Mouse (Mus musculus): ENCODE results near the gene Tcf12.

The Tcf12 gene

DNA sequence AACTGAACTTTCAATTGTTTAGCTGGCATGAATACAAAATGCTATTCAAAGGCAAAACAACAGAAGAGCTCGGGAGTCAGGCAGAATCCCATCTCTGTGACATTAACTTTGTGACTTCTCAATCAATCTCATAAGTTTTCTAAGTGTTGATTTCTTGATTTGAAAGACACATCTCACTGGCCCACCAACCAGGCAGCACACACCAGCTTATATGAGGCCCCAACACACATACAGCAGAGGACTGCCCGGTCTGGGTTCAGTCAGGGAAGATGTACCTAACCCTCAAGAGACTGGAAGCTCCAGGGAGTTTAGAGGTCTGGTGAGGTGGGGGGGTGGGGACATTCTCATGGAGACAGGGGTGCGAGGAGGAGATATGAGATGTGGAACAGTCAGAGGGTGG, 132.8 kb downstream of the Tcf12 start:
- no peak for DNase-seq

DNA sequence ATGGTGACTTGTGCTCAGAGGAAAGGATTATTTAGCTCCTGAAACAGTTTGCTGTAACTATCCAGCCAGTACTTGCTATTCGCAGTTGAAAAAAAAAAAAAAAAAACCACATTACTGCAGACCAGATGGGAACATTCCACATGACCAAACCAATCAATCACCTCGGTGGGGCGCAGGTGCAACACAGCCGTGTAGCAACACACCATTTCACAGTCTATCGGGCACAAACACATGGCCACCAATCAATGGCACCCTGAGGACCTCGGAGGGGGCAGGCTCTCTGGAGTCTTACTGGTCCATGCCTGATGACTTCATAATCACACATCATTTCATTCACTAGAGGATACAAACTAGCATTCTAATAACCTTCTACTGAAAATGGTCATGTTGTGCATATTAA, 135.6 kb downstream of the Tcf12 start:
- DNase-seq = peak; percentile 6

DNA sequence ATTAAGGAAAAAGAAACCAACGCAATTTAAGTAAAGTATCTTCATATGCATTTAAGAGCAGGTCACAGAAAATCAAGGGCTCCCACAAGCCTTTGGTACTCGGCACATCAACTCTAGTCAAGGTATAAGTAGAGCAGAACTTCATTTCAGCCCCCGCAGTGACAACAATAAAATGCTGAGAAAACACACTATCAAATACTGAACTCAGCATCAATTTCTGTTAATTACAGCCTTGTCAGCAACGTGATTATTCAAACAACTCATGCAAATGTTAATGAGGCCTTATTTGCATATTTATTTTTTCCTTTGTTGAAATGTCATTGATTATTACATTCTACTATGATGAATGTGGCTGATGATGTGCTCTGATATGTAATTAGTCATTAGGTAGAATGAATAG, 136.5 kb downstream of the Tcf12 start:
- DNase-seq = no peak

DNA sequence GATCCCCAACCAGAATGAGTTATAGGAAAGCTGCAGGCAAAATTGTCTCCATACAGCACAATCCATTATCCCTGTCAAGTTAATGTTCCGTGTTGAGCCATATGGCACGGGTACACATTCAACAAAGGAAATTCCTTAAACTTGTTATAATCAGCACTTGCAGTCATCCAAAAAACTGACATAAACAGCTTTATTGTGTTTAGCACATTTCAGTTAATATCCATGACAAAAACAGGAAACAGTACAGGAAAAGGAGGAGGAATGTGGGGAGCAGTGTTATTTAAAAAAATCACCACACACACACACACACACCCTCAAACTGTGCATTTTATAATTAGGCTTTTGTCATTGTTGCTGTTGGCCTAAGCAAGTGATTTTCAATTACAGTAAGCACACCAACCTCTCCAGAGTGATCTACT, 137.1 kb downstream of the Tcf12 start:
- DNase-seq = no peak

DNA sequence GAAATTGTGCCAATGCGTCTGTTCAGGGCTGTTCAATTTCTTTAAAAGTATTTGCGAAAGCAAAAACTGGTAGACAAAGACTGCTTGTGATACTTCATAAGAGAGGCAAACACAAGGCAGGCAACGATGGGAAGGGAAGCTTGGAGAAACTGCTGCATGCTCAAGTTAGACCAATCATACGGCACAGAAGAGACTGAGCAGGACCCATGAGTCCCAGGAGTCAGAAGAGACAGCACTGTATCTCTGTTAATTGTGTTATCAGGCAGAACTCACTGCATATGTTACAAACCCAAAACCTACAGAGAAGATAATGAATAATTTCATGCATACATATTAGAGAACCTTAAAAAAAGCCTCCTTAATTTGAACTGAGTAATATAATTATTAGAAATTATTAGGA, 147.6 kb downstream of the Tcf12 start:
- no peak for DNase-seq

DNA sequence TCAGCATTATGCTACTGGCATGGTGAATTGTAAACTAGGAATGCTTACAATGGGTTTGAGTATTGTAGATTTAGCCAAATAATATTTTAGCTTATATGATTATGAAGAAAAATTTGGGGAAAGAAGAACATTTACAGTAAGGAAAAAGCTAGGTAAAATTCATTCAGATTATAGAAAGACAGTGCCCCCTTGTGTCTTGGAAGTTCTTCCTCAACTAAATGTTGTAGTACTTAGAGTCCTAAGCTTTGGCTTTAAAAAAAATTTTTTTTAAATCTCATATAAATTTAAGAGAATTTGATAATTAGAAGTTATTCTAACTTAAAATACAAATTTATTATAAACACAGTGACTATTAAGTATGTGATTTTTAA, 151.7 kb downstream of the Tcf12 start:
- no peak for DNase-seq

DNA sequence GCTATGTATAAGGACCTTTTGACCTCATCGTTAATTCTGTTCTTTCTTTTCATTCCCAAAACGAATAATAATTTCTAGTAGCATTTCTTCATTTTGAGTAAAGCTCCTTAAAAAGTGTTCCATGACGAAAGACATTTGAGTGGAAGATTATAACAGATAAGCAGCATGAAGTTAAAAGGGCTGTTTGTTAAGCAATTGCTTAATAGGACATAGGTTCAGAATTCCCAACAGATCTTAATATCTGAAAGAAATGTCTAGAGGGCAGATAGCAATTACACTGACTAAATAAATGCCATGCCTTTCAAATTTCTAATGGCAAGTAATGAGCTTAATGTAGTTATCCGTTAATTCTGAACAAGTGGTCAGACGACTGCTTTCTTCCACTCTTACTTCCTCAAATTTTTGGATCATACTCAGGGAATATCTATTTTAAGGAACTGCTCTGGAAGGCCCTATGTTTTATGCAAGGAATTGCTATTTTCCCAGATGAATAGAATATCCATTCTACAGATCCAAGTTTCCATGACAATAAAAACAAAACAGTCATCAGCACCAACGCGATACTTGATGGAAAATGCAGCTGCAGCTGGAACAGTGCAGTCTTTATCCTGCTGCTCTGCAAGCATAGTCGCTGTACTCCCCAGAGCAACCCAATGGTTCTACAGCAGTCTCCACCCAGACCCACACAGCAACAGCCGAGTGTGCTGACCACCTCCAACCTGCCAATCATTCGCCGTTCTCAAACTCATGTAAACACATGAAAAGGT, 152.2 kb downstream of the Tcf12 start:
- DNase-seq = peak; percentile 22

DNA sequence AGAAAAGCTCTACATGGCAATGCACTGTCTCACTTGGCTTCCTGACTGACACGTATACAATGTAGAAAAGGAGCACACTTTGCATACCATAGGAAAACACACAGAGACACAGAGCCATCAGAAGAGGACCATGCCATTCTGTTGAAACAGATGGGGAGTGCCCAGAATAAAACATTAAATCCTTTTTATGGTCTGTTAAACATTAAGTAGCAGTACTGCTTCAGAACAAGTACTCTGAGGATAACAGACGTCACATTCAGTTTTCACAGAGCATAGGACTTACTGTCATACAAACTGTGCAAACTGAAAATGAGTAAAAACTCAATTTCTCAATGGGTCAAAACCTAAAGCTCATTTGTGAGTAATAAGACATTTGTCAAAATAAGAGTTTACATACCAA, 158.5 kb downstream of the Tcf12 start:
- no peak for DNase-seq

DNA sequence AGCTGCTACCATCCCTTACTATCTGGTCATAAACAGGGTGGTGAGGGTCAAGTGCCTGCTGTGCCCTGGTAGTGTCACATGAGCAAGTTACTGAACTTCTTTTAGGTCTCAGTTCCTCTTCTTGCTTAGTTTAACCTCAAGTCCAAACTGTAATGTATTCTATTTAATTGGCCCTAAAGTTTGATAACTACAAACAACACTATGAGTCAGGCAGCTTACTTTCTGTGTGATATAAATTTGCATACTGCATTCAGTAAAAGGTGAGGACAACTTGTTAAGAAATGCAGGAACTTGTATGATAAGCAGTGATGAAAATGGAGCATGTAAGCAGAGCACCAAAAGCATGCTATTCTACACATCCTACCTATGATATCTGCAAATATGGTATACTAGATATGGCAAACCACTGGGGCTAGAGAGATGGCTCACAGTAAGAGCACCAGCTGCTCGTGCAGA, 159.0 kb downstream of the Tcf12 start:
- no peak for DNase-seq

DNA sequence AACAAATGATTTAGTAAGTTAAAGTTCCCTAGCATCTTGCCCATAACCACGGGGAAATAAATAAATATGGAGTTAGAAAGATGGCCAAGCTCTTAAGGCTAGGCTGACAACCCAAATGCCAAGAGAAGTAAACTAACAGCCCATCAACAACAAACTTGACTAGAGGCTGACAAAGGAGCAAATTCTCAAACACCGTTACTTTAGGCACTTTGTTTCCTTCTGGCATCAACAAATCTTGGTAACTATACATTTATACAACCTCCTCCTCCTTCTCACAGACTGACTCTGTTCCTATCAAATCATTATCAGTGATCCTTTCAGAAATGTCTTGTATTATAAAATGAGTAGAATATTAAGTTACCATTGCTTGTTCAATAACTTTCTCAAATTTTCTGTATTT, 159.7 kb downstream of the Tcf12 start:
- DNase-seq = no peak

DNA sequence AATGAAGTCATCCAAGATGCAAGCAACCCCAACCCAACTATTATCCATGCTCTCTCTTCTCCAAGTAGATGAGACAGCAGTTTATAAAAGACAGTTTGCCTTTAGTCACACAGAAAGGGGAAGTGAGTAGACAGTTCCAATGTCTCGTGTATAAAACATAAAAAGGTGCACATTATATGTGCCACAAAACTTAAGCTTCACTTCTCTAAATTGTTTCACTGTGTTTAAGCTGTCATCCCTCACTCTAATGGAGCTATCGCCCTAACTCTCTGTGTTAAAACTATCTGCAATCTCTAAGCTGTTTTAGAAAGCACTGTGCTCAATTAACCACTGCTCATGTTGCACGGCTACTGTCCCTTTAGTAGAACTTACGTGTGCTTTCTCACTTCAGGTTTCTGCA, 160.3 kb downstream of the Tcf12 start:
- no peak for DNase-seq

DNA sequence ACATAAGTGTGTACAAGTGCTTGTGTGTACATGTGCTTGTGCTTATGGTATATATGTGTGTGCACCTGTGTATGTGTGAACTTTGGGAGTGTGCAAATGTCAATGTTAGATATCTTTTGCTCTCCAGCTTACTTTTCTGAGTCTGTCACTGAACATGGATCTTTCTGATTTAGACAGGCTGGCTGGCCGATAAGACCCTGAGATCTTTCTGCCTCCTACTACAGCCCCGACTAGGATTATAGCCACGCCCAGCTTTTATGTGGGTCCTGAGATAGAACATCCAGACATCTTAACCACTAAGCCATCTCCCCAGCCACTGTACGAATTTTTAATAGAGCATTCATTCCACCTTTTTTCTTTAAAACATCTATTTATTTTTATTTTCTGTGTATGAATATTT, 166.9 kb downstream of the Tcf12 start:
- no peak for DNase-seq

DNA sequence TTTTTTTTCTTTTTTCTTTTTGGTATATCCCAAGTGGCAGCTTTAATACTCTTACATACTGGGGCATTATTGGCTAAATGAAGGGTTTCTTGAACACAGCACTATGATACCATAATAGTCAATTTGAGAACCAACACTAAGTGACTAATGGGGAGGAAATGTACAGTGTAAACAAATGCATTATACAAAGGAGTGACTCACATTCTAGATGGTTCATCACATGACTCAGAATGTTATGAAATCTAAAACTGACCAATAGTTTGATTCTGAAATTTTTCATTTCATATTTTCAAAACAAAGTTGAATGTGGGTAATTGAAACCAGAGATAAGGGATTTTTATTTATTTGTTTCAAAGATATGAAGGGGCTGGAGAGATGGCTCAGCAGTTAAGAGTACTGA, 169.2 kb downstream of the Tcf12 start:
- DNase-seq = no peak

DNA sequence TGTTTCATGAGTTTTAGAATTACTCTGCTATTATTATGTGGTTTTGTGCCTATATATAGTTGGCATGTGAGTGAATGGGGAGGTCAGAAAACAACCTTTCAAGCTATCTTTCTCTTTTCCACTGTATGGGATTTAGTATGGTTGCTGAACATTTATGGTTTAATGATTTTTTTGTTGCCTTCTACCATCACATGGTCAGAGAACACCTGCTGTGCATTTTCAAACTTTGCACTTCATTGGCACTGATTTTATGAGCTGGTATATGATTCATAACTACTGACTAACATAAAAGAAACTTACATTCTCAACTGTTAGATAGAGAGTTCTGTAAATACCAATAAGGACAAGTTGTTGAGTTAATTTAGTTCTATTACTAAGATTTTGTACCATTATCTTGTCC, 171.7 kb downstream of the Tcf12 start:
- no peak for DNase-seq

DNA sequence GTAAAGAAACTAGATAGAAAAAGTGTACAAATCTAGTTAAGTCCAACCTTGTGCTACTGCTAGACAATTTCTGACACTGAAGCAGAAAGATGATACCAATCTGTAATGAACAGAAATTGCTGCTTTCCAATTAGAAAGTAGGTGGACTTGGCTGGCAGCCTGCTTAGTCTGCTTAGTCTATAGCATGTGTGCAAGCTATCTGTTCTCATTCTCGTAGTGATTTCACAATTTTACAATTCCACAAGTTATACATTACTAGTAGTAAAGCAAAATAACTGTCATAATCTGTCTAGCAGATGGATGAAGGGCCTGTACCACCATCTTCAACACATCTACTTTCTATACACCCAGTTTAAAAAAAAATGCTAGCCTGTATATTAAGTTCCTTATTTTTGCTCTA, 175.5 kb downstream of the Tcf12 start:
- DNase-seq = no peak

DNA sequence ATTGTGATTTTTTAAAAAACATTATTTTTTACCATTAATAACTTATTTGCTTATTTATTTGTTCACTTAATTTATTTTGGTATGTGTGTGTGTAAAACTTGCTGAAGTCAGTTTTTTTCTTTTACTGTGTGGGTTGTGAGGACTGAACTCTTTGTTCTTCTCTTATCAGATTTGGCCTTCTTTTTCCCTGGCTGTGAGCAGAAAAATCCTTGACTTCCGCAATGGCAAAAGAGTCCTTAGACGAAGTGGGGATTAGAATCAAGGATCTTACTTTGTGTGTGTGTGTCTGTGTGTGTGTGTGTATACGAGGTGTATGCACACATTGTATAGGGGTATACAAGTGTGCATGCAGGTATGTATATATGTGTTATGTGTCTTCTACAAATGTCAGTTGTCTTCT, 176.8 kb downstream of the Tcf12 start:
- no peak for DNase-seq

DNA sequence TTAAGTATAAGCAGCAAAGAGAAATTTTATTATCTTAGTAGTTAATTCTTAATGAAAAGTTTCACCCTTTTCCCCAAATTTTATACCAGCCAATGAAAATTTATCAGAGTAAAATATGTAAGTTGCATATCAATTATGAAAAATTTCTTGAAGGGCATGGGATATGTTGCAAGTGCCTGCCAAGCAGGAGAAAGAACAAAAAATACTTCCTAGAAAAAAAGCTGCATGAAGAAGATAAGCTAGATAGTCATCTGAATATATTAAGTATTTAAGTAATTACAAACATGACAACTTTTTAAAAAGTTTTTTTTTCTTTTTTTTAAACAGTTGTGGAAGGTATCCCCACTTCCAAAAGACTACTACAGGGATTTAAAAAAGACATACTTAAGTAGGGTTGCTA, 179.7 kb downstream of the Tcf12 start:
- DNase-seq = no peak

DNA sequence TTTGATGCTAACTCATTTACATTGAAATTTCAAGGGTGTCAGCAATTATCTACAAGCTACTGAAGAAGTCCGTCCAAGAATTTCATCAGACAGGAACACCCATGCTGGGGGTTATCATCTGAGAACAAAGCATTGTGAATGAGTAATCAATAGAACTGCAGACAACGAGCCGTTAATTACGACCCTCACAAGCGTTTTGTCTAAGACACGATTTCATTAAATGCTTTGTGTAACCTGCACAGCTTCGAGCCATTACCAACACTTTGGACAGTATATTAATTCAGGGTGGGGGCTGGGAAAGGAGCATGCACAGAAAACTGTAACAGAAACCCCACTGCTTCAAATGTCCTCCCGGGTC, 180.3 kb downstream of the Tcf12 start:
- no peak for DNase-seq

DNA sequence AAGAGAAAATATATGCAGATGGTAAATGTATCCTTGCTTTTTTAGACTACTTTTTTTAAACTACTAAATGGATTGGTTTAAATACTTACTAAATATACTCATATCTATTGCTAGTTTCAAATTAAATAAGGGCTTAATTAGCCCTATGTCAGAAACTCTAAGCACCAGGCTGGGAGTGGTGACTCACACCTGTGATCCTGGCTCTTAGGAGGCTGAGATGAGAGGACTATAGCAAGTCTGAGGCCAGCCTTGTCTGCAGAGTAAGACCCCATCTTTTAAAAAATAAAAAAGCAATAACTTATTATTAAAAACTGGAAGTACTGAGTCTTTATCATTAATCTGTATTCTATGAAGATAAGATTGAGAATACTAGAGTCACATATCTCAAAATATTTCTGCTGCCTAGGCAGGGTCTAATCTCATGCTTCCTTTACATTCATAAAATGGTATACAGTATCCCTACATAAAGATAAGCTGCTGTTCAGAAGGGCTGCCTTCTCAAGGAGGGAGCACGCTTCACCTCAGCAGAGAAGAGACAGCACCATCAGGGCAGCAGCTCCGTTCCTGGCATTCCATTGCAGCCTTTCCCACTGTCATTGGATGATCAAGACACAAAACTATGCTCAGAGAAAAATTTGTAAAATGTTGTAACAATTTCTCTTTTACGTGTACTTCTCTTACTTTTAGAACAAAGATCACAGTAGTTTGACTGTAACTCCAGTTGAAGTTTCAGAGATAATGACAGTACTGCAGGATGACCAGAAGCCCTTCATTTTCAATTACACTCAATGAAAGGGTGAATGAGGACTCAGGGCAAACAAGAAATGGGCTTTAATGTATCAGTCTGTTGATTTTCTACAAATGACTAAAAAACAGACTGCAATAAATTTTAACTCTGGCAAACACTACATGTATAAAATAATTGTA, 181.0 kb downstream of the Tcf12 start:
- no peak for DNase-seq

DNA sequence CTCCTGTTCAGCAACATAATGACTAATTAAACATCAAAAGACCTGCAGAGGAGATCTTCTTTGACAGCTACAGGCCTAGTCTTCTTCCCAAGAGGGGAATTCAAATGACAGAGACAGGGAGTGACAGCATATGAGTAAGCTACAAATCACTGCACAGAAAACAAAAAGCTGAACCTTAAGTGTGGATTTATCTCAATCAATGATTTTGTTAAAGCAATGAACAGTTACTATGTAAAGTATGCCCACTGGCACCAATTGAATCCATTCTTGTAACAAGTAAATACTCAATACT, 195.1 kb downstream of the Tcf12 start:
- no peak for DNase-seq

DNA sequence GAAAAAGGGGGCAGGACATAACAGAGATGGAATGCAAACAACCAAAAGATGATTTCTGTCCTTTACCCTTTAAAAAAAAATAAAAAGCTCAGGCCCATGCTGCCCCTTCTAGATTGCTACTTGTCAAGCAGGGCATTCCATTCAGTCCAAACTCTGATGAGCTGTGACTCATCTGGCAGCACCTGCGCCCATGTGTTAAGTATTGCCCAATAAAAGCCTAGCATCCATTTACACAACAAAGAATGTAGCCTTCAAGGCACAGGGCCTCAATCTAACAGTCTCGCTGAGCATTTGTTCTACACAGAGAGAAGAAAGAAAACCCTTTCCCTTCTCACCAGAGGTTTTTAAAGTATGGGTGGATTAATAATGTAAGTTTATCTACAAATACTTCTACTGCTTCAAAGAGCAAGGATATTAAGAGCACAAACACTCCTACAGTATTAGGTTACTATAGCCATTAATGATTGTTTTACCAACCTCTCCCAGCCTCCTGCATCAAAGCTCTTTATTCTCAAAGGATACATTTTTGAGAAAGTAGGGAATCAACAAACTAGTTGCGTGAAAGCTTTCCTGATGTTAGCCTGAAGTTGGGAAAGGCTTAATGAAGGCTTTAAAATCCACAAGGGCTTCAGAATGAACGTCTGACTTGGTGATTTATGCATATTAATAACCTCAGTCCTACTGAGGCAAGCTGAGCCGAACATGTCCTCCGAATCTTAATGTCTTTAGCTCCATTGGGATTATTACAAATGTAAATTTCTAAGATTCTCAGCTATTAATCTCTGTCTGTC, 195.6 kb downstream of the Tcf12 start:
- no peak for DNase-seq

DNA sequence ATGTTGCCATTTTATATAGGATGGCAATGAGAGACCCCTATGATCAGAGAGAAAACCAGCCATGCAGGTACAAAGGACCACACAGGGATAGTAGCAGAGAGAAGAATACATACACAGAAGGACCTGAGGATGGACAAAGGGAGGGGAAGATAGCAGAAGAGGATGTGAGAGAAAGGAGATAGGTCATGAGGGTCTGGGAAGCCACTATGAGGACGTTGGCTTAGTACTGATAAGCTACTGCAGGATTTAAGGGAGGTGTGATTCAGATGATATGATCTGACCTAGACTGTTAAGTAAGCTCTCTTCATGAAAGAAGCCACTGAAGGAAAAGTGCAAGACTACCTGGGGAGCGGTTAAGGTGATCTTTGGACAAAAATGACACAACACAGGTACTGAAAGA, 205.1 kb downstream of the Tcf12 start:
- DNase-seq = no peak

DNA sequence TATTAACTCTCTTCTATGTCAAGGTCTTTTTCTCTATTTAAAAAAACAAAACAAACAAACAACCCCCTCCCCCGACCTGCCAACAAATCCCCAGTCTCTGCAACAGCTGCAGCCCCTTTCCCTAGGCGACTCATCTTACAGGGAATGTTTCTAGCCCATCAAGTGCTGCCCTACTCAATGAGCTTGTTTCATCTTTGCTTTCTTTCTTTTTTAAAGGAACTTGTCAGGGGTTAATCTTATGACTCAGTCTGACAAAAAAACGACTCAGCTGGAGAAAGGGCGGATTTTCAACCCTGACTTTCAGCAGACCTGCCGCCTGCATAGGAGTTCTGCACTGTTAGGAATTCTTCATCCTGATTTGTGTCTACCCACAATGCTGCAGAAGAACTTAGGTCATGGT, 212.8 kb downstream of the Tcf12 start:
- DNase-seq = no peak

DNA sequence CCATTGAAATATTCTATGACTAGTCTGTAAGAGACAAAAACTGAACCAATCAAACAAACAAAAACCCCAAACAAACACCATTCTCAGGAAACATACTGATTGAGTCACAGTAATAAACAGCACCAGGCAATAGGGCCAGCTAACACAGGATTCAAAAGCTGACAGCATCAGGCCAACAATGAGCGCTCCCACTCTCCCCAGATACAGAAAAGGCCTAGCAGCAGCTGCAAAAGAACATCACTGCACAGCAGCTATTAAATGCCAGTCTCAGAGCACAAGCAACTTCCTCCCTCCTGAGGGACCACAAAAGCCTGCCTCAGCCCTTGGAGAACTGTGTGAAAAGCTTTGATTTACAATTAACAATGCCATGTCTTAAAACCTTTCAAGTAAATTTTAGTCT, 214.3 kb downstream of the Tcf12 start:
- no peak for DNase-seq

All from right cerebral cortex, postnatal 14 days (tissue).